Mouse (Mus musculus) midbrain, embryonic 11.5 days (tissue): ENCODE results near the gene Fga. TPM values are rescaled to one million over a fixed set of nuclear protein-coding genes. Genes with fewer than 3 reads are reported as not detected.

Source experiments
- ATAC-seq: fragments of 200-750 bp; cut with Nextera tagmentation; 2 replicates; pipeline ENCODE4 v1.8.0; 2017; ENCODE audit warnings: moderate TSS enrichment, moderate library complexity; ENCODE audit not compliant: low FRiP score
- DNase-seq: peaks from one replicate; pipeline ENCODE4 v3.0.0; 2015; ENCODE audit warnings: low spot score; ENCODE audit errors: missing footprints
- H3K27ac ChIP-seq: fragments of 300-500 bp; sonication (generic); 2 replicates; pipeline ENCODE4 v1.5.1; 2014; ENCODE audit warnings: low read depth, low read length
- H3K27me3 ChIP-seq: fragments of 300-500 bp; sonication (generic); 2 replicates; pipeline ENCODE4 v1.6.1; 2014; ENCODE audit warnings: mild to moderate bottlenecking, low read length, moderate library complexity, mixed read lengths; ENCODE audit not compliant: control insufficient read depth, insufficient read depth
- H3K36me3 ChIP-seq: fragments of 300-500 bp; sonication (generic); 2 replicates; pipeline ENCODE4 v1.6.1; 2014; ENCODE audit warnings: mild to moderate bottlenecking, low read length, moderate library complexity, mixed read lengths; ENCODE audit not compliant: control insufficient read depth, insufficient read depth
- H3K4me1 ChIP-seq: fragments of 300-500 bp; sonication (generic); 2 replicates; pipeline ENCODE4 v1.6.1; 2014; ENCODE audit warnings: low read length; ENCODE audit not compliant: control insufficient read depth, insufficient read depth
- H3K4me2 ChIP-seq: fragments of 300-500 bp; sonication (generic); 2 replicates; pipeline ENCODE4 v1.6.1; 2014; ENCODE audit warnings: mild to moderate bottlenecking, moderate library complexity
- H3K4me3 ChIP-seq: fragments of 300-500 bp; sonication (generic); 2 replicates; pipeline ENCODE4 v1.5.1; 2014; ENCODE audit warnings: low read depth, low read length
- H3K9ac ChIP-seq: fragments of 300-500 bp; sonication (generic); 2 replicates; pipeline ENCODE4 v1.6.1; 2014; ENCODE audit warnings: low read length
- H3K9me3 ChIP-seq: fragments of 300-500 bp; sonication (generic); 2 replicates; pipeline ENCODE4 v1.6.1; 2016; ENCODE audit warnings: low read length; ENCODE audit not compliant: control insufficient read depth
- WGBS: fragments of 180-500 bp; shearing (Covaris S2); extraction: QIAGEN DNeasy Blood & Tissue Kit; methylation state at CpG from one replicate; pipeline ENCODE4 v1.1.7; 2014; 5-methylcytosine and 5-hydroxymethylcytosine counted together
- polyA plus RNA-seq: library from polyadenylated mRNA; unstranded; fragments of >200 nt; fragmentation: Nextera tagmentation; extraction: Ambion mirVana; gene quantifications from 2 replicates; pipeline ENCODE4 v1.2.1, GENCODE M21; 2014

The Fga gene
- not detected in 2 replicates for polyA plus RNA-seq

- Histone ChIP-seq H3K9me3 (no peaks in the 10 kb centered on the region), H3K4me3 (no peak within 1 kb of the TSS), H3K4me1 (no peaks in the 10 kb centered on the region), H3K36me3 (no peaks in the 10 kb centered on the region), H3K9ac (no peak within 1 kb of the TSS), H3K4me2 (no peak within 1 kb of the TSS), H3K27ac (no peak within 1 kb of the TSS), H3K27me3 (no peaks in the 10 kb centered on the region)
- 80% methylated on average over 9 of the region's 9 CpGs for WGBS
- ATAC-seq: no peak
- peak; percentile 73 for DNase-seq
Observed at GRCm38 (mm10) chr3:83025475-83026301, at the start of gene Fga. TSS of gene Fga (plus strand) at chr3:83026076.

GRCm38 (mm10) chr3:82980818-82981217 lies 45.1 kb upstream of the Fga start:
- 88% methylated on average over 6 of the region's 6 CpGs for WGBS
- H3K4me1 ChIP-seq: no peaks in the 10 kb centered on the region
- H3K4me2 ChIP-seq: no peak overlapping the region
- no peak overlapping the region for H3K9ac ChIP-seq
- no peaks in the 10 kb centered on the region for H3K9me3 ChIP-seq
- ATAC-seq (no peak), DNase-seq (no peak)
- no peak overlapping the region for H3K4me3 ChIP-seq
- H3K27ac ChIP-seq: no peak overlapping the region
- no peaks in the 10 kb centered on the region for H3K36me3 ChIP-seq
- H3K27me3 ChIP-seq: no peaks in the 10 kb centered on the region

- Histone ChIP-seq H3K4me3 (no peak overlapping the region), H3K9ac (no peak overlapping the region), H3K4me1 (no peaks in the 10 kb centered on the region), H3K27ac (no peak overlapping the region), H3K9me3 (no peaks in the 10 kb centered on the region), H3K27me3 (no peaks in the 10 kb centered on the region), H3K36me3 (no peaks in the 10 kb centered on the region), H3K4me2 (no peak overlapping the region)
- ATAC-seq (no peak), DNase-seq (no peak)
- 84% methylated on average over 8 of the region's 8 CpGs for WGBS
Observed at GRCm38 (mm10) chr3:82981861-82982260, 44.0 kb upstream of the Fga start.

- Histone ChIP-seq H3K27ac (no peak overlapping the region), H3K27me3 (no peaks in the 10 kb centered on the region), H3K4me3 (no peak overlapping the region), H3K4me1 (no peaks in the 10 kb centered on the region), H3K9me3 (no peaks in the 10 kb centered on the region), H3K36me3 (no peaks in the 10 kb centered on the region), H3K9ac (no peak overlapping the region), H3K4me2 (no peak overlapping the region)
- 86% methylated on average over 2 of the region's 2 CpGs for WGBS
- no peak for DNase-seq
- no peak for ATAC-seq
Observed at GRCm38 (mm10) chr3:82984840-82985239, 41.0 kb upstream of the Fga start.

- Histone ChIP-seq H3K4me3 (no peak overlapping the region), H3K27ac (no peak overlapping the region), H3K9me3 (no peaks in the 10 kb centered on the region), H3K9ac (no peak overlapping the region), H3K27me3 (no peaks in the 10 kb centered on the region), H3K4me2 (no peak overlapping the region), H3K4me1 (peaks cover 6% of the 10 kb centered on the region; the same call in 1 of the 2 replicates), H3K36me3 (no peaks in the 10 kb centered on the region)
- ATAC-seq (no peak), DNase-seq (no peak)
- 89% methylated on average over 12 of the region's 12 CpGs for WGBS
Observed at GRCm38 (mm10) chr3:82991963-82992362, 33.9 kb upstream of the Fga start.

- ATAC-seq: no peak
- 89% methylated on average over 6 of the region's 6 CpGs for WGBS
- no peak overlapping the region for H3K9ac ChIP-seq
Observed at GRCm38 (mm10) chr3:82992956-82993355, 32.9 kb upstream of the Fga start.

GRCm38 (mm10) chr3:82995368-82995767 lies 30.5 kb upstream of the Fga start:
- peak overlapping the region; percentile 44 for H3K4me2 ChIP-seq
- no peak overlapping the region for H3K9ac ChIP-seq
- DNase-seq: peak; percentile 93
- H3K9me3 ChIP-seq: no peaks in the 10 kb centered on the region
- peak; percentile 80 for ATAC-seq
- peaks cover 6% of the 10 kb centered on the region; the same call in 1 of the 2 replicates for H3K4me1 ChIP-seq
- no peak overlapping the region for H3K27ac ChIP-seq
- no peaks in the 10 kb centered on the region for H3K27me3 ChIP-seq
- no peak overlapping the region for H3K4me3 ChIP-seq
- no peaks in the 10 kb centered on the region for H3K36me3 ChIP-seq
- WGBS: 1% methylated on average over 24 of the region's 24 CpGs

More at GRCm38 (mm10) chr3:82992956-82993355, 32.9 kb upstream of the Fga start:
- peak; percentile 37 for DNase-seq
- Histone ChIP-seq H3K4me1 (peaks cover 6% of the 10 kb centered on the region; the same call in 1 of the 2 replicates), H3K4me3 (no peak overlapping the region), H3K9me3 (no peaks in the 10 kb centered on the region), H3K27ac (no peak overlapping the region), H3K36me3 (no peaks in the 10 kb centered on the region), H3K27me3 (no peaks in the 10 kb centered on the region), H3K4me2 (no peak overlapping the region)

GRCm38 (mm10) chr3:82996656-82997055 lies 29.2 kb upstream of the Fga start:
- ATAC-seq (no peak), DNase-seq (no peak)
- Histone ChIP-seq H3K36me3 (no peaks in the 10 kb centered on the region), H3K27me3 (no peaks in the 10 kb centered on the region), H3K27ac (no peak overlapping the region), H3K9me3 (no peaks in the 10 kb centered on the region), H3K9ac (no peak overlapping the region), H3K4me2 (no peak overlapping the region), H3K4me3 (no peak overlapping the region), H3K4me1 (peaks cover 6% of the 10 kb centered on the region; the same call in 1 of the 2 replicates)
- WGBS: 79% methylated on average over 3 of the region's 3 CpGs

GRCm38 (mm10) chr3:82998772-82999463 lies 27.0 kb upstream of the Fga start:
- H3K36me3 ChIP-seq: no peaks in the 10 kb centered on the region
- H3K27me3 ChIP-seq: no peaks in the 10 kb centered on the region
- H3K4me3 ChIP-seq: no peak overlapping the region
- H3K4me2 ChIP-seq: no peak overlapping the region
- H3K9ac ChIP-seq: no peak overlapping the region
- DNase-seq (peak; percentile 96), ATAC-seq (peak; percentile 86)
- 32% methylated on average over 8 of the region's 8 CpGs for WGBS
- H3K9me3 ChIP-seq: no peaks in the 10 kb centered on the region
- H3K27ac ChIP-seq: no peak overlapping the region
- peaks cover 6% of the 10 kb centered on the region; the same call in 1 of the 2 replicates for H3K4me1 ChIP-seq
